Mouse (Mus musculus): ENCODE results near the gene Ube2e3.

The Ube2e3 gene

DNA sequence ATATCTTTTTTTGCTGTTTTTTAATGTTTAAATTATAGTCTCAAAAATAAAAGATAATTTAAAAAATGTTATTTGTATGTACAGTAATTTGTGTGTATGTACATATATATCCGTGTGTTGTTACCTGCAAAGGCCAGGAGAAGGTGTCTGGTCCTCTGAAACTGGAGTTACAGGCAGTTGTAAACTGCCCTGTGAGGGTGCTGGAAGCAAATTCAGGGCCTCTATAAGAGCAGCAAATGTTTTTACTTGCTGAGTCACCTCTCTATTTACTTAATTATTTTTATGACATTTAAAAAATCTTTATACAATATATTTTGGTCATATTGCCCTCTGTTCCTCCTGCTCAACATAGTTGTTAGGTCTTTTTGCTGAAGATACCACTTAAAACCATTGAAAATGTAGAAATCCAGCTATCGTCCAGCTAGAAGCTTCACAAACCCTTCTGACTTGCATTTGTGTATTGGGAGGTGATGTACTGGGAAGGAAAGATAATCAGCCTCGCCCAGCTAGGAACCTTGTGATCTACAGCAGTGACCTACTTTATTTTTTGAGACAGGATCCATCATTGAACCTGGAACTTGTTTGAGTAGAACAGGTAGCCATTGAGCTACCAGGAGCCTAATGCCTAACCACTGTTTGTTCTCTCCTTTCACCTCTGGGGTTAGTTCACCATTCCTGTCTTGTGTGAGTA is 15.0 kb downstream of the Ube2e3 start:
- DNase-seq (ENCODE audit: low spot score) = no peak

DNA sequence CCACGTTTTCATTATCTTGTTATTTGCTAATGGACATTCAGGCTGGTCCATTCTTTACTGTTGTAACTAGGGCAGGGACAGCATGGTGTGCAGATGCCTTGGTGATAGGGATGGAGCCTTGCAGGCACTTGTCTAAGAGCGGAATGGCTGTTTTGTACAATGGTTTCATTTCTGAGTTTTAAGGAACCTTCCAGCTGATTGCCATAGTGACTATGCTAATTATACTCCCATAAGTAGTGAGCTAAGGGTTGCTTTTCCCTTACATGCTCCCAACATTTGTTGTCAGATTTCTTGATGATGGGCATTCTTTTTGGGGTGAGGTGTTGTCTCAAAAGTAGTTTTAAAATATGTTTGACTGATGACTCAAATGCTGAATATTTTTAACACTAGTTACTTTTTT is 18.5 kb downstream of the Ube2e3 start:
- DNase-seq (ENCODE audit: low spot score) = no peak

DNA sequence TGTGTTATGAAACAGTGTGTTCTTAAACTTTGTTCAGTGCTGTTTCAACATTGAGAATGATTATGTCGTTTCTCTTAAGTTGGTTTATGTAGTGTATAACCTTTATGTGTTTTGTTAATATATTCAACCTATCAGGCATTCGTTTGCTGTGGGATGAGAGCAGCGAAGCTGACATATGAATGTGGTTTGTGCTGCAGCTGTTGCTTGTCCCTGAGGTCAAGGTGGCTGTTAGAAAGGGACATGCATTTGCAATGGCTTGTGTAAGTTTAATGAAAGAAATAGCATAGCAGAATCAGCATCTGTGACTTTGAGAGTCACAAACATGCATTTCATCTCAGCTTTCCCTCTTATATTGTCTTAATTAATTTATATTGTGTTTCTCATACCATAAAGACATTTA is 20.3 kb downstream of the Ube2e3 start:
- no peak for DNase-seq (ENCODE audit: low spot score)

DNA sequence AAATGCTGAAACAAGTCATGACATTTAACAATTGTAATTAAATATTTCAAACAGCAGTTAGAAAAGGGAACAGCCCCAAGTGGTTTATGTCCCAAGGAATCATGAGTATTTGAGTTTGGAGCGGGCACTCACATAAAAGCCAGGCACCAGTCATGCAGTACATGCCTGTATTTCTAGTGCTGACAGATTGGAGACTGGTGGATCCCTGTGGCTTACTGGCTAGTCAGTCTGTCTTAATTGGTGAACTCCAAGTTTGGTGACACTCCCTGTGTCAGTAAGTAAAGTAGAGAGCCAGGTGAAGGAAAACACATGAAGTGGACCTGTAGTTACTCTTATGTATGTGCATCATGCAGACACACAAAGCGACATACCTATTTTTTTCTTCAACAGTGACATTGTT is 27.3 kb downstream of the Ube2e3 start:
- DNase-seq (ENCODE audit: low spot score) = no peak

DNA sequence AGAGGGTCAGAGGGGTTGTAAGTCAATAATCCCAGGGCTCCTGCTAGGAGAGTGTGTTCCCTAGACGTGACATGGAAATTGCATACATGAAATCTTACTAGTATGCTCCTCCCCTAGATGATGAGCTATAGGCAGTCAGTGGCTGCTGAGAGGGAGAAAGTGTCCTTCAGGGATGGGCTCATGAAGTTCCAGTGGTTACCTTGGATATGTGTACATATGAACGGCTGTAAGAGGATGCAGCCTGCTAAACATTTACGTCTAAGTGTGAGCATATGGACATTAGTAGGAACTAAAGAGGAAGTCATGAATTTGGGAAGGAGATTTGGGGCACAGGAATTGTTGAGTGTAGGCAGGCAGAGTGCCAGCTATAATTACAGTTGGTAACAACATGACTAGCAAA is 38.0 kb downstream of the Ube2e3 start:
- no peak for DNase-seq (ENCODE audit: low spot score)

DNA sequence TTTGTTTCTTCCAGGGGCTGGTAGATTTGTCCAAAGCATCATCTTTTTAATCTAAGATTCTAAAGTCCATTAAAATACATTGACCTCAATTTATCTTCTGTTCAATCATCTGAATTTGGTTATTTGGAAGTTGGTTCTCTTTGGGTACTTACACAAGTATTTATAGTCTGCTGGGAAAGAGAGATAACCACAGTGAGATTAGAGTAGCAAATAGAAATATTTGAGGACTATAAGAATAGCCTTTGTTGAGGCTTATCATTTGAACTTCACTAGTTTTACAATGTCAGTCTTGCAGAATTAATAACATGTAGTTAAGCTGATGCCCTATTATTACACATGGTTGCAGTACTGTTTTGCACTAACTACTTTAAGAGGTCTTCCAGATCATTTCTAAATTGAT is 43.6 kb downstream of the Ube2e3 start:
- DNase-seq (ENCODE audit: low spot score) = no peak

DNA sequence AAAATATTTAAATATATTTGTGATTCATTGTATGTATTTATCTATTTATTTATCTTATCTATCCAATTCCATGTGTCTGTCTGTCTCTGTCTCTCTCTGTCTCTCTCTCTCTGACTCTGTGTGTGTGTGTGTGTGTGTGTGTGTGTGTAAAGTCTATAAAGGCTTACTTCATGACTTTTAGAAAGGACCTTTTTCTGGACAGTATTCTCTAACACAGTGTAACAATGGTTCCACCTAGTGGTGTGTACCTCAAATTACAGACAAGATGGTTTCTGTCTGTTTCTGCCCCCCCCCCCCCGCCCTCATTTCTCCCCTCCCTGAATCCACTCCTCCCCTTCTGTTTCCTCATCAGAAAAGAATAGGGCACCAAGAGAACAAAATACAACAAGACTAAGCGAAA is 46.9 kb downstream of the Ube2e3 start:
- DNase-seq (ENCODE audit: low spot score) = no peak

DNA sequence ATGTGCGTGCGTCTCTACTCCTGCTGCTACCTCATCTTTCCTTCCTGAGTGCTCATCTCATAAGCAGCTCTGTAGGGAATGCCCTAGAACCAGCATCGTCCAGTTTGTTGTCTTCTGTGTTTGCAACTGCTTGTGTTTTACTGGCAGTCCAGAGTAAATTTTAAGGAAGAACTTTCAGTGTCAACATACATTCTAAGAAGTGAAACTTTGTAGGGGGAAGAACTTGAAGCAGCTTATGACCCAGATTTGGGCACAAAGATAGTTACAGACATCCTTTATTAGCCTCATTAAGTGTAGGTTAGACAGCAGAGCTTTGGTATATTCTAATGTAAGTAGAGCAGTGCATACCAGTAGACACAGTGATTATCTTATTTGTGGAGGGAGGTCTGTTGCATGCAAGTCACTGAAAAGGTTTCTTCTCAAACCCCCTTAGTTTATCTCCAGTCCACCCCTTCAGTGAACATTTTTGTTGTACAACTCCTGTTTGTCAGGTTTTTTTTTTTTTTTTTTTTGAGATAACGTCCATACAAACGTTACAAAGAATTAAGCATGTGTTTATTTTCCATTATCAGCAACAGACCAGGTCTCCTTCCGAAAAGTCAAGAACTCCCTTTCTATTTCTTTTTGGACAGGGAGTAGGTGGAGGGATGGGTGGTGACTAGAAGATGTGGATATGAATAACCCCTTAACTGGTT is 55.2 kb downstream of the Ube2e3 start:
- no peak for DNase-seq (ENCODE audit: low spot score)

DNA sequence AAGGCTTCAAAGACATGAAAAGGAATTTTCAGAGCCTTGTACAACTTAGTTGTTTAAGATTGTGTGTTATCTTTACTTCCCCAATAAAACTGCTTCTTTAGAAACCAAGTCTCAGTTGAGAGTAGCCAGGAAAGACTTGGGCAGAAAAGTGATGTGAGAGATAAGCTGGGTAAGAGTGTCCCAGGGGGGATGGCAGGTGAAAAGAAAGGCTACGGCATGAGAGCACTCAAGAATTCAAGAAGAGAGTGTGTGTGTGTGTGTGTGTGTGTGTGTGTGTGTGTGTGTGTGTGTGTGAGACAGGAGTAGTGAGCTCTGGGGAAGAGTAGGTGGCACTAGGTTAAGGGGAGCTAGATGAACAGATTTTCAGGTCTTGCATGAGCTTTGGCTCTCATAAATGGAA is 57.9 kb downstream of the Ube2e3 start:
- no peak for DNase-seq (ENCODE audit: low spot score)

DNA sequence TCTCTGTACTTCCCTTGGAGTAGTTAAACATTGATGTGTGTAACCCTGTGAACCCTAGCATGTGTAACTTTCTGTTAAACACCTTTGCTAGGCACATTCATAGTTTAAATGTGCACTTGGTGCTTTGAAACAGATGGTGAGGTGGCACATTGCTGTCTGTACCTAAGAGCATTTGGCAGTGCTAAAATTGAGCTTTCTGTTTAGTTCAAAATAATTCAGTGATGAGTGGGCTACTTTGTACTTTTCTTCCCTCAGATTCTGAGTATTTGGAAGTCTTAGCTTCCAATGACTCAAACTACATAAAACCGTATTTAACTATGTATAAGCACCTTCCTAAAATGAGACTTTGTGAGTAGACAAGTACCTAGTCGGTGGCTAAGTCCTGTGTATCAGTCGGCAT is 59.7 kb downstream of the Ube2e3 start:
- no peak for DNase-seq (ENCODE audit: low spot score)

DNA sequence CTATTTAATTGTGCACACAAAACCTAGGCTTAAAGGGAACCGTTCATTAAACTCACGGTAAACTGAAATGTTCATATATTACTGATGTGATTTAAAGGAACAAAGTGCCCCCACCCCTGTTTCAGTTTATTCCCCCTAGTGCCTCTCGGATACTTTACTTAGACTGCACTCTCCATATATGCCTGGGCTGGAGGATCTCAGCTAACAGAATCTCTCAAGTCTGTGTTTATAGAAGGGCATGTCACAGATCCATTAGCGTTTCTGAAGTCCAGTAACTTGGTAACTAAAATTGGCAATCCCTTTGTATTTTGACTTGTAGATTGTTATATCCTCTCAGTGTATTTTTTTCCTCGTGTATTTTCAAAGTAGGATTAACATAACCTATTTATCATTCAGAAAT is 60.2 kb downstream of the Ube2e3 start:
- DNase-seq (ENCODE audit: low spot score) = no peak

DNA sequence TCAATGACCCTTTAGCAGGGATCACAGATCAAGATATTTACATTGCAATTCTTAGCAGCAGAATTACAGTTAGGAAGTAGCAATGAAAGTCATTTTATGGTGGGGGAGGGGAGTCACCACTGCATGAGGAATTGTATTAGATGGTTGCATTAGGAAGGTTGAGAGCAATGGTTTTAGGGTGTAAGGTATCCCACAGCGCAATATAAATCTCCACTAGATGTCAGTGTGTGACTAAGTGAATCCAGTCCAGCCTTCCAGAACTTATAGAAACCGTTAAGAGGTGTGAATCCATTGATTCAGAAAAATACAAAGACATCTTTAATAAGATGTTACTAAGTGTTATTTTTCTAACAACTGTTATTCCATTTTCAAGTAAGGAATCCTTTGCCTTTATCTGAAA is 63.4 kb downstream of the Ube2e3 start:
- DNase-seq (ENCODE audit: low spot score) = no peak

DNA sequence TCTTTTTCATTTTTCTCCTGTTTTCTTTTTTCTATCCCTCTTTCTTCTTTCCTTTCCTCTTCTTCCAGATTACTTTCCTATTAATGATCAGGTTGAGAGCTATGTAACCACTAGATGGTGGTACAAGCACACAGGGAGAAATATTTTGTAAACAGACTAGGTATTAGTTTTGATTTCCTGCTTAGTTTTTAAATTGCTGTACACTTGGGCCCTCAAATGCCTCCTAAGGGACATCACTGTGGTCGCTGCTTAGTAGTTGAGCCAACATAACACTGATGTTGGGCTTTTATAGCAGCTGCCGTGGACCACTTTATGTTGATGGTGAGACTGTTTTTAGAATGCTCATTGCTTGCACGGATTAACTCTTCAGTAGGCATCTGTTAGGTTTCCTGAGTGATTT is 91.5 kb downstream of the Ube2e3 start:
- DNase-seq (ENCODE audit: low spot score) = no peak

DNA sequence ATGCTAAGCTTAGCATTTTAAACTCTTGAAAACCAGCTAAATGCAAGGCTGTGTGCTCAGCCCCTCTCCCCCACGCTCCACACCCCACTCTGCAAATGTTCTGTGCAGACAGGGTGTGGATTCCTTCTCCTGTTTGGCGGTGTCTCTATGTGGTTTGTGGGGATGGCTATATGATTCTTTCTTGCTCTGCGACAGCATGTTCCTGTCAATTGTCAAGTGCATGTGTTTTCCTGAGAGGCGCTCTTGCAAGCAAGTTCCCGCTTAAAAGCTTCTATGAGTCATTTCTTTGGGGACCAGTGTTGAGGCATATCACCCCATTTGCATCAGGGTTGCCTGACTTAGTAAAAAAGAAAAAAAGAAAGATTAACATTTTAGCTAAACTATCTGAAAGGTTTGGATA is 92.4 kb downstream of the Ube2e3 start:
- no peak for DNase-seq (ENCODE audit: low spot score)

DNA sequence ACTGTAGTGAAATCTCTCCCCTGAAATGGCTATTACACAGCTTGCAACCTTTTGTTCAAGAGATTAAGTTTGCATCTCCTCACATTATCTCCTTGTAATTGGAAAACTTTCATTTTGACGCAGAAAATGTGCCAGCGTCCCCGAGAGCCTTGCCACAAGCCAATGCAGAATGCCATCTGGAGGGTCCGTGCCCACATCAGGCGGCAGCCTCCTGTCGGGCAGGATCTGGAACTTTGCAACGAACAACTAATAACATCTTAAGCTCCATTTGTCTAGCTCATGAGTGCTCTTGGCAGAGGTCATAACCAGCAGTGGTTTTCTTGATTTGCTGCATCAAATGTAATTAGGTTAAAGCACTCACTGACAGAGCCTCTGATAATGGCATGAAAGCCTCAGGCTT is 93.1 kb downstream of the Ube2e3 start:
- no peak for DNase-seq (ENCODE audit: low spot score)

DNA sequence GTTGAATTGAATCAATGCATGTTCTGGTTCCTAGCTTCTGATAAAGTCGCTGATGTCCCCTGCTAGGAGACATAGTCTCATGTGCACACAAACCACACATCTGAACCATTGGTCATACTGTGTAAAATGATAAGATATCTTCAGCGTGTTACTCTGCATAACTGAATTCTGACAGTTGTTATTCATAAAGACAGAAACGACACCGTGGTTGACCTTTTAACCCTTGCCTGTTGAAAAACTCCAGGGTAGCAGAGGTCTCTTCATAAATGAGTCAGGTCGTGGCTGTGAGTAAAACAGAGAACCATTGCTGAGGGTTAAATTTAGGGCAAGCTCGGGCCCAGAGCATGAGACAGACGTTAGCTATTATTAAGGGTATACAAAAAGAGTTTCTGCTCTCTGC is 93.7 kb downstream of the Ube2e3 start:
- DNase-seq (ENCODE audit: low spot score) = no peak

DNA sequence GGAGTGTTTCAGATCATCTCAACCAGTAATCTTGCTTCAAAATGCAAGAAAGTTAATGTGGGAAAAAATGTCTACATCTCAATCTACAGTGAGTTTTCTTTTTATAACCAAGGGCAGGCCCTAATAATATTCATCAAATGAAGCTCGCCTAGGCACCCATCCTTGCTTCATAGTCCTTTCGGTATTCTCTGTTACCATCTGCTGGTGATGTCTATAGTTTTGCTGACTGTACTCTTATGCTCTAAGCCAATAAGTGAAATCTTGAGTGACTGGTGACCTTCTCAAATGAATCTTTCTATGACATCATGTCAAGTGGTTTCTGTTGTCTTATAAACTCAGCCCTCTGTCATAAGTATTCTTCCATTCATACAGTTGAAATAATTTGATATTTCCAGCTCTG is 97.1 kb downstream of the Ube2e3 start:
- no peak for DNase-seq (ENCODE audit: low spot score)

DNA sequence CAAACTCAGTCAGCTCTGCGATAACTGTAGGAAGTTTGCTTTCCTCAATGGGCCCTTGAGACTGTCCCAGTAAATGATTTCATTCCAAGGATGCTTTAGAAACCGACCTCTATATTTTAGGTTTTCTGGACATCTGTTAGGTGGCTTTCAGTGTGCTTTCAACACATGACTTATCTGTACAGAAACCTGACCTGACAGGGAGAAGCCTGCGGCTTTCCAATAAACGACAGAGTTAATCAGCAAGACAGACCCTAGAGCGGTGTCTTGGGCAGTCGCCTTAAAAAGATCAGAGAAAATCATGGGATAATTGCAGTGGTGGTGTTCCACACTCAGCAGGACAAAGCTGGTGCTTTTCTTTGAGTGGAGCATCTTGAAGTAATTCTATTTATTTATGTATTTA is 97.5 kb downstream of the Ube2e3 start:
- no peak for DNase-seq (ENCODE audit: low spot score)

DNA sequence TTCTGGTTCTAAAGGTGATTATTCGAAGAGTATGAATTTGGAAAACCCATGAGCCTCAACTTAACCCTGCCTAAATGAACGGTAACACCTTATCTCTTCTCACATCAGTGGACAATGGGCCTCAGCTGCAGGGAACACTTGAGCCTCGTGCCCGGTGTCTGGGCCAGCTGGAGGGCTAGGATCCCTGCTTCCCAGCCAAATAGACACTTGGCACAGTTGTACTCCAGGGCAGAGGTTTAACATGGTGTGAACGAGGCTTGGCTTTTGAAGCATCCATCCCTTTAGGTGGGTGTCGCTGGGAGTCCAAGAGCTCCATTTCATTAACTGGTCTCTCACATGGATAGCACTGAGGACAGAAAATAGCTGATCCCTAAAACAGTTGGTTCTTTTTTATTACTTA is 102.2 kb downstream of the Ube2e3 start:
- DNase-seq (ENCODE audit: low spot score) = no peak
